Mouse (Mus musculus) small intestine, adult 2 months (tissue): ENCODE measurements around the gene Prss57.

Source experiments
- CTCF ChIP-seq: fragments of 200-500 bp; IDR thresholded peaks from 2 replicates; pipeline ENCODE4 v1.5.1; 2012; ENCODE audit warnings: low read depth, mild to moderate bottlenecking, control low read depth, inconsistent platforms, low read length, moderate library complexity, mixed read lengths; ENCODE audit not compliant: insufficient replicate concordance, insufficient read length; ENCODE audit errors: extremely low read depth
- POLR2A ChIP-seq: fragments of 200-500 bp; IDR thresholded peaks from 2 replicates; pipeline ENCODE4 v1.6.1; 2012; ENCODE audit warnings: low read depth, mild to moderate bottlenecking, control low read depth, inconsistent platforms, low read length, moderate library complexity

GRCm38 (mm10) chr10:79754856-79755516, 35.8 kb downstream of the Prss57 start, which contains the start of gene Fgf22:
- no peak for TF ChIP-seq CTCF
- TF ChIP-seq POLR2A = no peak
